Mouse (Mus musculus) heart, embryonic 13.5 days (tissue): ENCODE measurements around the gene Vegfa. TPM values are rescaled to one million over a fixed set of nuclear protein-coding genes. Genes with fewer than 3 reads are reported as not detected.

ENCODE experiments used
- ATAC-seq: fragments of 200-750 bp; cut with Nextera tagmentation; 2 replicates; pipeline ENCODE4 v1.8.0; 2017; ENCODE audit warnings: moderate TSS enrichment; ENCODE audit not compliant: insufficient number of reproducible peaks, low FRiP score, low TSS enrichment; ENCODE audit errors: extremely low read depth
- H3K27ac ChIP-seq: fragments of 300-500 bp; sonication (generic); replicated peaks from 2 replicates; pipeline ENCODE4 v1.5.1; 2015; ENCODE audit warnings: moderate library complexity, mild to moderate bottlenecking, inconsistent platforms
- H3K27me3 ChIP-seq: fragments of 300-500 bp; sonication (generic); replicated peaks from 2 replicates; pipeline ENCODE4 v1.6.1; 2015; ENCODE audit warnings: mild to moderate bottlenecking, inconsistent platforms
- H3K36me3 ChIP-seq: fragments of 300-500 bp; sonication (generic); 2 replicates; pipeline ENCODE4 v1.6.1; 2015; ENCODE audit warnings: mild to moderate bottlenecking, inconsistent platforms
- H3K4me1 ChIP-seq: fragments of 300-500 bp; sonication (generic); 2 replicates; pipeline ENCODE4 v1.6.1; 2015; ENCODE audit warnings: inconsistent platforms
- H3K4me2 ChIP-seq: fragments of 300-500 bp; sonication (generic); 2 replicates; pipeline ENCODE4 v1.6.1; 2015; ENCODE audit warnings: inconsistent platforms, mild to moderate bottlenecking, moderate library complexity
- H3K4me3 ChIP-seq: fragments of 300-500 bp; sonication (generic); 2 replicates; pipeline ENCODE4 v1.5.1; 2015; ENCODE audit warnings: moderate library complexity, mild to moderate bottlenecking, inconsistent platforms
- H3K9ac ChIP-seq: fragments of 300-500 bp; sonication (generic); 2 replicates; pipeline ENCODE4 v1.6.1; 2015; ENCODE audit warnings: inconsistent platforms, mild to moderate bottlenecking, moderate library complexity
- H3K9me3 ChIP-seq: fragments of 300-500 bp; sonication (generic); 2 replicates; pipeline ENCODE4 v1.6.1; 2016; ENCODE audit warnings: inconsistent platforms
- WGBS: fragments of 180-500 bp; shearing (Covaris S2); methylation state at CpG from one replicate; pipeline ENCODE4 v1.1.7; 2015; ENCODE audit warnings: mixed read lengths; 5-methylcytosine and 5-hydroxymethylcytosine counted together
- polyA plus RNA-seq: library from polyadenylated mRNA; unstranded; fragments of >200 nt; fragmentation: Nextera tagmentation; extraction: Ambion mirVana; gene quantifications from 2 replicates; pipeline ENCODE4 v1.2.1, GENCODE M21; 2015

The Vegfa gene
- polyA plus RNA-seq, 1 experiment from 2014 or later, result 5.4 TPM

- ATAC-seq, result no peak
These were observed 6.1 kb downstream of the Vegfa start for GRCm38 (mm10) chr17:46025927-46026668.

GRCm38 (mm10) chr17:46025207-46025606 is 7.0 kb downstream of the Vegfa start:
- 88% methylated on average over 15 of the region's 15 CpGs for WGBS
- H3K4me2 ChIP-seq, result no peak overlapping the region
- no peak for ATAC-seq
- H3K4me3 ChIP-seq, result no peak overlapping the region
- no peak overlapping the region for H3K27ac ChIP-seq
- H3K36me3 ChIP-seq, result peaks cover 59% of the 10 kb centered on the region
- no peaks in the 10 kb centered on the region for H3K9me3 ChIP-seq
- H3K4me1 ChIP-seq, result peaks cover 53% of the 10 kb centered on the region
- no peak overlapping the region for H3K9ac ChIP-seq
- H3K27me3 ChIP-seq, result no peaks in the 10 kb centered on the region

More at GRCm38 (mm10) chr17:46025927-46026668, 6.1 kb downstream of the Vegfa start:
- Histone ChIP-seq H3K4me2 (peak overlapping the region; percentile 92), H3K4me1 (peaks cover 48% of the 10 kb centered on the region), H3K4me3 (peak overlapping the region; percentile 92), H3K27me3 (no peaks in the 10 kb centered on the region), H3K9me3 (no peaks in the 10 kb centered on the region), H3K27ac (peak overlapping the region; percentile 99), H3K36me3 (peaks cover 50% of the 10 kb centered on the region), H3K9ac (peak overlapping the region; percentile 99)
- WGBS, result 52% methylated on average over 11 of the region's 11 CpGs

GRCm38 (mm10) chr17:46024192-46024591 is 8.0 kb downstream of the Vegfa start:
- Histone ChIP-seq H3K36me3 (peaks cover 69% of the 10 kb centered on the region), H3K4me3 (no peak overlapping the region), H3K27me3 (no peaks in the 10 kb centered on the region), H3K27ac (no peak overlapping the region), H3K9ac (peak overlapping the region; percentile 10; the same call in 1 of the 2 replicates), H3K4me2 (no peak overlapping the region), H3K9me3 (no peaks in the 10 kb centered on the region), H3K4me1 (peaks cover 48% of the 10 kb centered on the region)
- ATAC-seq, result no peak
- WGBS, result 85% methylated on average over 5 of the region's 5 CpGs

- Histone ChIP-seq H3K9ac (no peak overlapping the region), H3K4me1 (peaks cover 48% of the 10 kb centered on the region), H3K27ac (no peak overlapping the region), H3K4me2 (no peak overlapping the region), H3K36me3 (peaks cover 75% of the 10 kb centered on the region), H3K27me3 (no peaks in the 10 kb centered on the region), H3K9me3 (no peaks in the 10 kb centered on the region), H3K4me3 (no peak overlapping the region)
- WGBS, result 95% methylated on average over 8 of the region's 8 CpGs
- no peak for ATAC-seq
These were observed 8.6 kb downstream of the Vegfa start for GRCm38 (mm10) chr17:46023572-46023971.

DNA sequence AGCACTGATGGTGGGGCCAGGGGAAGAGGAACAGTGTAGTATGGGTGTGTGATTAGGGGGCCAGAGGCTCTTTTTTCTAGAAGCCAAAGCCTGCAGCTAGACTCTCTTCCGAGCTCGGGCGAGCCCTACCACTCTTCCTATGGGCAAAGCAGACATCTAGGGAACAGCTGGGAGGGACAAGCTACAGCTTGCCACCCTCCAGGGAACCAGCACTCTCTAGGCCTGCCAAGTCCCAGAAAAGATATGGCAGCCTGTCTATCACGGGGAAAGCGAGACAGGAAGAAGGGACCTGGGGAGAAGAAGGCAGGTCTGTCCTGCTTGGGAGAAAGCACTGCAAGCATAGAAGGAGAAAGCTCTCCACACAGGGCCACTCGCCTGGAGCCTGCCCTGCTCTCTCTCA is 9.2 kb downstream of the Vegfa start:
- H3K36me3 ChIP-seq, result peaks cover 80% of the 10 kb centered on the region
- ATAC-seq, result no peak
- no peaks in the 10 kb centered on the region for H3K9me3 ChIP-seq
- 0 out of 2 replicates have a peak overlapping the region, but pooled peaks have one; percentile 17 for H3K9ac ChIP-seq
- no peak overlapping the region for H3K4me2 ChIP-seq
- no peaks in the 10 kb centered on the region for H3K27me3 ChIP-seq
- peaks cover 48% of the 10 kb centered on the region for H3K4me1 ChIP-seq
- WGBS, result 57% methylated on average over 6 of the region's 6 CpGs
- no peak overlapping the region for H3K27ac ChIP-seq
- H3K4me3 ChIP-seq, result no peak overlapping the region

GRCm38 (mm10) chr17:46022427-46022826 is 9.7 kb downstream of the Vegfa start:
- Histone ChIP-seq H3K4me2 (no peak overlapping the region), H3K36me3 (peaks cover 82% of the 10 kb centered on the region), H3K9ac (no peak overlapping the region), H3K27ac (no peak overlapping the region), H3K27me3 (no peaks in the 10 kb centered on the region), H3K4me1 (peaks cover 46% of the 10 kb centered on the region), H3K9me3 (no peaks in the 10 kb centered on the region), H3K4me3 (no peak overlapping the region)
- no peak for ATAC-seq
- 86% methylated on average over 4 of the region's 4 CpGs for WGBS

DNA sequence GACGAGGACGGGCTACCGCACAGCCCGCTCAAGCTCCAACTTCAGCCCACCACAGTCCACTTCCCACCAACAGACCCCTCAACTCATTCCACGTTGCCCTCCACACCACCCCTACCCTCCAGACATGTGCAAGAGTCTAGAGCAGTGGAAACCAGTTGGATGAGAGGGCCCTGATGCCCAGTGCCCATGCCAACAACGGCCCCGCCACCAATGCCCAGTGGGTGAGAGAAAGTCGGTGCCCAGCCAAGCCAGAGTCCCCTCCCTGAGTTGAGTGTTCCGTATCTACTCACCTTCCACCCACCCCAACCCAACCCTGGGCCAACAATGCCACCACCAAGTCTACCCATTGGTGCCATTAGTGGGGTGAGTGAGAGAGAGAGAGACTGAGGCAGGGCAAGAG is 10.4 kb downstream of the Vegfa start:
- Histone ChIP-seq H3K27ac (no peak overlapping the region), H3K27me3 (no peaks in the 10 kb centered on the region), H3K36me3 (peaks cover 85% of the 10 kb centered on the region), H3K9ac (no peak overlapping the region; the same call in 1 of the 2 replicates), H3K9me3 (no peaks in the 10 kb centered on the region), H3K4me3 (no peak overlapping the region), H3K4me2 (no peak overlapping the region), H3K4me1 (peaks cover 39% of the 10 kb centered on the region)
- WGBS, result 92% methylated on average over 9 of the region's 9 CpGs
- ATAC-seq, result no peak

GRCm38 (mm10) chr17:46021173-46021572 is 11.0 kb downstream of the Vegfa start:
- 91% methylated on average over 7 of the region's 7 CpGs for WGBS
- Histone ChIP-seq H3K9me3 (no peaks in the 10 kb centered on the region), H3K4me3 (no peak overlapping the region), H3K4me2 (no peak overlapping the region), H3K9ac (no peak overlapping the region), H3K36me3 (peaks cover 91% of the 10 kb centered on the region), H3K4me1 (peaks cover 33% of the 10 kb centered on the region), H3K27me3 (no peaks in the 10 kb centered on the region), H3K27ac (no peak overlapping the region)
- ATAC-seq, result no peak; the same call in 1 of the 2 replicates

- WGBS, result 71% methylated on average over 7 of the region's 7 CpGs
- ATAC-seq, result no peak
These were observed 11.6 kb downstream of the Vegfa start for GRCm38 (mm10) chr17:46020579-46020978.

DNA sequence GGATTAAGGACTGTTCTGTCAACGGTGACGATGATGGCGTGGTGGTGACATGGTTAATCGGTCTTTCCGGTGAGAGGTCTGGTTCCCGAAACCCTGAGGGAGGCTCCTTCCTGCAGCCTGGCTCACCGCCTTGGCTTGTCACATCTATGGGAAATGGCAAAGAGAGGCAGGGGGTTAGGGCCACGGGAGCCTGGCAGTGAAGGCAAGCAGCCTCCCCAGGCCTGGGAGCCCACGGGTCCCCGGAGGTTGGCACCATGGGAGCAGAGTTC is 13.5 kb downstream of the Vegfa start:
- no peaks in the 10 kb centered on the region for H3K27me3 ChIP-seq
- H3K36me3 ChIP-seq, result peaks cover 85% of the 10 kb centered on the region
- H3K27ac ChIP-seq, result no peak overlapping the region
- peaks cover 24% of the 10 kb centered on the region for H3K4me1 ChIP-seq
- H3K9me3 ChIP-seq, result no peaks in the 10 kb centered on the region
- ATAC-seq, result no peak
- WGBS, result 76% methylated on average over 10 of the region's 10 CpGs
- no peak overlapping the region for H3K4me3 ChIP-seq
- 0 out of 2 replicates have a peak overlapping the region, but pooled peaks have one; percentile 0 for H3K9ac ChIP-seq
- no peak overlapping the region for H3K4me2 ChIP-seq

More at GRCm38 (mm10) chr17:46020579-46020978, 11.6 kb downstream of the Vegfa start:
- no peak overlapping the region for H3K4me3 ChIP-seq
- H3K4me1 ChIP-seq, result peaks cover 29% of the 10 kb centered on the region
- no peaks in the 10 kb centered on the region for H3K27me3 ChIP-seq
- no peak overlapping the region for H3K27ac ChIP-seq
- no peak overlapping the region for H3K9ac ChIP-seq
- no peaks in the 10 kb centered on the region for H3K9me3 ChIP-seq
- peaks cover 96% of the 10 kb centered on the region for H3K36me3 ChIP-seq
- no peak overlapping the region for H3K4me2 ChIP-seq

GRCm38 (mm10) chr17:46017946-46018735 is 14.0 kb downstream of the Vegfa start:
- Histone ChIP-seq H3K27me3 (no peaks in the 10 kb centered on the region), H3K27ac (no peak overlapping the region), H3K4me1 (peaks cover 24% of the 10 kb centered on the region), H3K9ac (0 out of 2 replicates have a peak overlapping the region, but pooled peaks have one; percentile 0), H3K4me2 (no peak overlapping the region), H3K4me3 (no peak overlapping the region), H3K36me3 (peaks cover 80% of the 10 kb centered on the region), H3K9me3 (no peaks in the 10 kb centered on the region)
- 68% methylated on average over 24 of the region's 24 CpGs for WGBS
- no peak for ATAC-seq
